Mouse (Mus musculus): ENCODE measurements around the gene Gm45717.
A peak's percentile ranks its signal among the peaks of the same experiment; 100 is the strongest.

DNA sequence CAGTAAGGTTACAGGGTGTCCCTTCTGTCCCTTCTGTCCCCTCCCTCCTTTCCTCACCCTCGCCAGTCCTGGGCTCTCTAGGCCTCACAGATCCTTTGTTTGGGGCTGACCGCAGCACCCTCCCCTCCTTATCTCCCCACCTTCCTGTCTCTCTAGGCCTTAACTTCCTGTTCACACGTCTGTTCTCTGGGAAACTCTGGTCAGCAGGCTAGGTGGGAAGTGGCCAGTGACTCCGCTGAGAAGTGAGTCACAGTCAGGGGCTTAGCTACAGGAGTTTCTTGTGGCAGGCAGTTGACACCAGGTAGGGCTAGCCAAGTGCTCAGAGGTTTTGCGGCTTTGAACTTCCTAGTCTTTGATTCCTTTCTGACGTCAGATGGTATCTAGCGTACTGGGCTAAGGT is 8.8 kb downstream of the Gm45717 start:
- TF ChIP-seq EP300 (IDR thresholded peaks at IDR 0.05) (peak; percentile 90), CTCF (IDR thresholded peaks at IDR 0.05) (no peak)

All from lung, postnatal 0 days (tissue).